Mouse (Mus musculus): ENCODE data around the gene Msl1.

Msl1 gene

DNA sequence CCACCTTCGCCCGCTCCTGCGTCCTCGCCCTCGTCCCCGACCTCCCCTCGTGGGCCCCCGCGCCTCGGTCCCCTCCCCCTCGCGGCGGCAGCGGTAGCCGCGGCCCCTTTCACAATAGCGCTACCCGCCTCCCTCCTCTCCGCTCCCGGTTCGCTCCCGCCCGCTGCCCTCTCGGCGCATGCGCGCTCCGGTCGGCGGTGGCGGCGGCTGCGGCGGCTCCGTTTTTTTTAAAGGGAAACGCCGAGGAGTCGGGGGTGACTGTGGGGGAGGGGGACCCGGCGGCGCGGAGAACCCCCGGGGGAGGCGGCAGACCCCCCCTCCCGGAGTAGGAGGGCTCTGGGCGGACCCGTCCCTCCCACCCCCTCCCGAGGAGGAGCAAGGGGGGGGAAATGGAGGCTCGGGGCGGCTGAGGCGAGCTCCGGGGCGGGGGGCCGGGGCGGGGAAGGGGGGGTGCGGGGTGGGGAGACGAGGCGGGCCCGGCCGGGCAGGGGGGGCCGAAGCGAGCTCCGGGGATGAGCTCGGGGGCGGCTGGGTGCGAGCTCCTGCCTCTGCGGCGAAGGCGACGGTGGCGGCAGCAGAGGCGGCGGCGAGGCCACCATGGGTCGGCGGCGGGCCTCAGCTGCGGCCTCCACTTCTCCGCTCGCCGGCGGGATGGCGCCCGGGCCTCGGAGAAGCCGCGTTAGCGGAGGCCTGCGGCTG lies at the start of gene Msl1:
Gene Msl1 (plus strand): TSS at position 502 of the 699 bp plus-strand sequence.
- peak; percentile 83 to 88 for DNase-seq

DNA sequence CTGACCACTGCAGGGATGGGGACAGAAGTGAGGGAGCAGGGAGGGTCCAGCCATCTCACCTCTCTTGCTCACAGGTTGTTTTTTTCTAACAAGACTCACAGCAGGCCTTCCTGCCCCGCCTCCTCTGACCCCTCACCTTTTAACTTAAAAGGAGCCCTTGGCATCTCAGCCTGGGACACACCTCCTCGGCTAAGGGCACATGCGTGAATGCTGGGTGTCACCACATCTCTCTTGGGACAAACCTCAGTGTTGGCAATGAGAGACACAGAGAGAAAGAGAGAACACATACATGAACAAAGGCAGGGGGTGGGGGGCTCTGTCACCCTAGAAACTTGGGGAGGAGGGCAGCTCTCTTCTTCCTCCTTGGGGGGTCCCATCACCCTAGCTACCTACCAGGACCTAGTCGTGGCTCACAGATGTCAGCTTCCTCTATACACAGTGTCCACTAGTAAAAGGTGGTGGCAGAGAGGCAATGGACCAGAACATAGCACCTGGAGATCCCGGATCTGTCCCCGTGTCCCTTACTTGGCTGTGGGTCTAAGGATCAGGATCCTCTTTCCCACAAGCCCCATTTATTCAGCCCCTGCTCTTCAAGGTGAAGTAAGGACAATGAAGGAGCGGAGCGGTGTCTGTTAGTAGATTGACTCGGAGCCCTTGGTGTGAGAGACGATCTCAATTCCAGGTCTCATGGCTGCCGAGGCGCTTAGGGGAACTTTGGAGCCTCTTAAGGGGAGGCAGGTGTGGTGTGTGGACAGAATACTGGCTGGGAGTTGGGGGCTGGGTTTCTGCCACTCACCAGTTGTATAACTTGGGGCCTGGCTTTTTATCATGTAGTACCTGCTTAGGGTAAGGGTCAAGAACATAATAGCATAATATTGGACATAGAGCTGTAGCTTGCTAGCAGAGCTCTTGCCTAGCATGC lies 49.1 kb upstream of the Msl1 start:
- peak in 1 of 2 experiments; percentile 45 for DNase-seq

DNA sequence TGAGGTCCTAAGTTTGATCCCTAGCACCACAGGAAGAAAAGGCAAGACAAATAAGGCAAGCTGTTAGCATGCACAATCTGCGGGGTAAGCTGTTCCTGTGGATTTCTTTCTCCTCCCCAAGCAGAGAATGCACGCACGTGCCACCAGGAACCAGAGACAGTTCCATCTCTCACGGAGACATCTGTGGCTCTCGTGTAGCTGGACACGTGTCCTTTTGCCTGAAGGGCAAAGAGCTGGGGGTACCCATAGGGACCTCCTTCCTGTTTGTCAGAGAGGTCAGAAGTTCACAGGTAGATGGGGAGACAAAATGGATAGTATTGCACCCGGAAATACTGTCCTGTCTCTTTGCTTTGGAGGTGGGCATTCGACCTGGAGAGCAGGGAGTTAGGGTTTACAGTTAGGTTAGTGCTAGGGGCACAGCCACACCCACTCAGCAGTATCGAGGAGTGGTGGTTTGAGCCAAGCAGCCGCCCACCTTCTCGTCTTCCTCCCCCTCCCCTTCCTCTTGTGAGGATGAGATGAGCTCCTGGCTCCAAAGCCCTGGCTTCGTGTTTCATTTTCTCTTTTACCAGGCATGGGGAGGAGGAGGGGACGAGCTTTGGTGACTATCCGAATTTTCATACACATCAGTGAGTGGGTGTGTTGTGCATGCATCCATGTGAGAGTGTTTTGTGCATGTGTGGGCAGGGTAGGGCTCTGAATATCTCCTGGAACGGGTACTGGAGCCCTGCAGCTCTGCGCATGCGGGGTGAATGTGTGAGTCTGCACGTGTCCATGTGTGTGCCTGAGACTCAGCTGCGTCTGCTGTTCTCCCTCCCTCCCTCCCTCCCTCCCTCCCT lies 48.2 kb upstream of the Msl1 start:
- DNase-seq, result peak; percentile 86 to 88

DNA sequence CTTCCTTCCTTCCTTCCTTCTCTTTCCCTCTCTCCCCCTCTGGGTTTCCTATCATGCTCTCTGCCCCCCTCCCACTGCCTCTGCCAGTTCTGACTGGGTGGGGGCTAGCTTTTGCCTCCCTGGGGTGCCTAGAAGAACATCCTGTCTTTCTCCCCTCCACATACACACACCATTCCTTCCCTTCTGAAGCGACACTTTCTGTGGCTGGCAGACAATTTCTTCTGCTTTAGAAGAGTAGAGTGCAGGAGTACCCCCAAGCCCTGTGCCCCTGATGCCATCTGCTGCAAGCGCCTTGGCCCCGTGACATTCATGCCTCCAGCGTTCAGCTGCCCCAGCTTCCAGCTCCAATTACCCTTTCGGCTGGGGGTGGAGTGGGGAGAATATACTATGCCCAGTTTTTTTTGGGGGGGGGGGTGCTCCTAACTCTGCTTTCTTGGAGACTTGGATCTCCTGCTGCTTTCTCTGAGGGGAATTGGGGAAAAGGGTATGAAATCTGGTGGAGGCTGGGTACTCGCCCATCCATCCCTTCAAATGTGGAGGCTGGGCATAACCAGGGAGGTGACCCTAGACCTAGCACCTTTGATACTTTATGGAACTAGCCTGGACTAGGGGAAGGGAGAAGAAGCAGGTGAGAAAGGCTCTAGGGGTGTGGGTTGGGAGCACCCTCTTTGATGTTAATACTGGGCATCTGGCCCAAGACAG lies 47.4 kb upstream of the Msl1 start:
- DNase-seq, result no peak

DNA sequence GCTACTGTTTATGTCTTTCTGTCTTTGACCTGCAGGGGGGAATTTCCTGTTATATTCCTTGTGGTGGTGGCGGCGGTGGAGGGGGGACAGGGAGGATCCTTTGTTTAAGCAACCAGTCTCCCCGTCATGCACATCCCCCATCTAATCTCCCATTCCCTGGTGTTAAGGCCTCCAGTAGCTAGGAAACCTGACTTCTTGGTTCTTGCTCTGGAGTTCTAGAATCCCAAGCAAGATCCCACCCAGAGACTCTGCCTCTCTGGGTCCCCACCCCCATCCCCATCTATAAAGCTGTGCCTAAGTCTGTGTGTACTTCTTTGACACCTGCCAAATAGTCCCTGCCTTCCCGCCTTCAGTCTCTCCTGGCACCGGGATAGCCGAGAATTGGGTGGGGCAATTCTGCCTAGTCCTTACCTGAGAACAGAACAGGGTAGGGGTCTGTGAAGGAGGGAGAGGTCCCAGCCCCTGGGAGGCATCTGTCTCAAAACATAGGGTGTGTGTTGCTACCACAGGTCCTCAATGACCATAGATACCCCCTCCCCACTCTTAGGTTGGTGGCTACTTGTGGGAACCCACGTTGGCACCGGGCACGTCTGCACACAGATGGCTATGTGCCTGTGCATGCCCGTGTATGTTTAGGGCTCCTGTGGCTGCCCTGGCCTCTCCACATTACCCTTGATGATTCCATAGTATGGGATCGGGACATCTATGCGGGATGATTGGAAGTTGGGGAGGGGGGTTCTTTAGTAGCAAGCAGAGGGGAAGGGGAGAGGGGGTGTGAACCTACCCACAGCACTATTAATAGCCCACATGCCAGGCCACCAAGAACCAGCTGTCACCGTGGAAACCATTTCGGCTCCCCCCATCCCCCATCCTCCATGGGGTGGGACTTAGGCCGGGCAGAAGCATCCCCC lies 46.6 kb upstream of the Msl1 start:
- peak in 1 of 2 experiments; percentile 34 for DNase-seq

DNA sequence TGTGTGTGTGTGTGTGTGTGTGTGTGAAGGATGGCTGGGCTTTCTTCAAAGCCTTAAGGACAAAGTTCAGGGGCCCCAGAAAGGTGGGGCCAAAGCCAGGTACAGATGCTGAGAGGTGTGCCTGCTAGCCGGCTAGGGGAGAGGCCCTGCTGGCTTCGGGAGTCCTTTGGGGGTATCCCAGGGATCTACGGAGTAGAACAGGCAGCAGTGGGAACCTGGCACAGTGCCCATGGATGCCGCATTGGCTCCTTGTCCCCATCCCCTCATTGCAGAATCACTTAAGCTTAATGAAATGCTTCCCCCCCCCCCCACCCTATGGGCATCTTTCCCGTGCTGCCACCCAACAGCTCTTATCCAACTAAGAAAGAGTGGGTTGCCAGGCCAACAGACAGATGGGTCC lies 45.6 kb upstream of the Msl1 start:
- DNase-seq, result no peak

DNA sequence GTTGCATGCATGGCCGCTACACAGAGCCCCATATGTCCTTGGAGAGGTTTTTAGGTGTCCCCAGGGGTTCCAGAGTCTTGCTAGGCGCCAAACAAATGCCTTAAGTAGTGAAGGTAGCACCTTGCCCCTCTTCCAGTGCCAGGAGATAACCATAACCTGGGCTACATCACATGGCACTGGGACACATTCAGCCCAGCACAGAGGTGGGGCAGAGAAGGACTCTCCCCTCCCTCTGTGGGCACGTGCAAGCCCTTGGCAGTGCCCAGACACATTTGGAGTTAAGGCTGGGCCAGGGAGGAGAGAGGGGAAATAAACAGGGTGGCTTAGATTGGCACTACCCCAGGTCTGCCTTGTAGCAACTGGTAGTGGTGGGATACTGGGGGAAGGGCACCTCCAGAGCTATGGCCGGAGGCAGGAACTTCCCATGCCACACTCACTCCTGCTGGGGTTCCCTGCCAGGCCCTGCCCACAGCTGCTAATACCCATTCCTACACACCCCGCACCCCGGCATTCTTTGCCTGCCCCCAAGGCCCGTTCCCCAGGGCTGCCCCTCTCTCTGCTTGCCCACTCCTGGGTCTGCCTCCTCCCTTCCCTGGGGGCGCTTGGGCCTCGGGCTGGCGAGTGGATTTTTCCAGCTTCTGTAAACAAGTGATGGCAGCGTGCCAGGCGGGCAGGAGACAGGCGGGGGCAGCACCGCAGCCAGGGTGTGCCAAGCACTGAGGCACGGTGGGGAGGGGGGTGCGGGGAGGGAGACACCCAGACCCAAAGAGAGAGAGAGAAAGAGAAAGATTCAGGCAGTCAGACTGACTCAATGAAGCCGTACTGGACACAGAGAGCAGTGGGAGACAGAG lies 44.7 kb upstream of the Msl1 start:
- DNase-seq, result peak; percentile 74 to 83

DNA sequence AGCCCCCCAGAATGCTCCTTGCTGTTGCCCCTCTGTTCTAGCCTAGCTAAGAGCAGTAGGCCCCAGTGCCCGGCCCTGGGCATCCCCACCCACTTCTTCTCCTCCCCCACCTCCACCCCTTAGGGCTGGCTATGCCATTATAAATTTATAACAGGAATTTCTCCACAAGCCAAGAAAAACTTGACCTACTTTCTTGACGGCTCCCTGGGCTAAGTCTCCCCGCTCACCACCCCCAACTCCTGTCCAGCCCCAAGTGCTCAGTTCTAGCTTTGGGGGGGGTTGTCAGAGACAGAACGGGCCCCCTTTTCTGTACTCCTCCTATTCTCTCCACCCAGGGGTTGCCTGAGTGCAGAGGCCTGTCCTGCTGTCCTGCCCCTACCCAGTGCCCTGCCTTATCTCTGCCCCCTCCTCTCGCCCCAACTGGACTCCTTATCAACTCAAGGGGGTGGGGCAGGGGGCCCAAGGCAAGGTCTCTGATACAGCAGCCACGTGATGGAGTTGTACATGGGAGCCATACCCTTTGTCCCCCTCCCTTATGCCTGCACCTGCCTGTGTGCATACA lies 44.0 kb upstream of the Msl1 start:
- DNase-seq, result peak in 1 of 2 experiments; percentile 67

DNA sequence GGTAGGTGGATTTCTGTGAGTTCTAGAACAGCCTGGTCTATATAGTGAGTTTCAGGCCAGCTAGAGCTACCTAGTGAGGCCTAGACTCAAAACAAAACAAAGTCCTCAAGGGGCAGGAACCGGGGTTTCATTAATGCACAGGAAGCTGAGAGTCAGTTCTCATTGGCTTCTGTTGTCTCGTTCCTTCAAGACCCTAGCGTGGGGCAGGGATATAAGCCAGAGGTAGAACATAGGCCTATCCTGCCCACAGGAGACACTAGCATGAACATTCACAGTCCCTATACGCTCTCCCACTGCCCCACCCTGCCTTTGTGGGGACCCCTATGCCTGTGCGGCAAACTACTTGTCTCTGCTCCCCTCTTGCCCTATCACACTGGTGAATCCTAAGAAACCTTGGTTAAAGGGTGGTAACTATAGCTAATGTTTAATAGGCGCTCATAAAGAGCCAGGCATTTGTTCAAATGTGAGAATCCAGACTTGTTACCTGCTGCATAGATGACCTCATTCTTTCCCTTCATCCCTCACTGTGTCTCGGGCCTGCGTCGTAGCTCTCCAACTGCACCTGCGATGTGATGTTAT lies 42.7 kb upstream of the Msl1 start:
- DNase-seq, result peak in 1 of 2 experiments; percentile 60

DNA sequence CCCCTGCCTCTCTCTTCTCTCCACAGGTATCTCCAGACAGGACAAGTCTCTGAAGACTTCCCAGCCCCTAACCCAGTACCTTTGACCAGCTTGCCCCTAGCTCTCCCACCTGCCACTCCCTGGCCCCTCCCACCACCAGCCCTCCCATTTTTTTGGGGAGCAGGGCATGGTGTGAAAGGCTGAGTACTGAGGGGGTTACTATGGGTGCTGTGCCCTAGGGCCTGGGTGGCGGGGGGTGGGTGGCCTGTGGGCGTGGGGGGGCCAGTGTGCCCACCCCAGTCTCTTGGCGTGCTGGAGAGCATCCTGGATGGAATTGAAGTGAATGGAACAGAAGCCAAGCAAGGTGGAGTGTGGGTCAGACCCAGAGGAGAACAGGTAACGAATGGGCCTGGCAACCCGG lies 42.1 kb upstream of the Msl1 start:
- DNase-seq, result no peak

DNA sequence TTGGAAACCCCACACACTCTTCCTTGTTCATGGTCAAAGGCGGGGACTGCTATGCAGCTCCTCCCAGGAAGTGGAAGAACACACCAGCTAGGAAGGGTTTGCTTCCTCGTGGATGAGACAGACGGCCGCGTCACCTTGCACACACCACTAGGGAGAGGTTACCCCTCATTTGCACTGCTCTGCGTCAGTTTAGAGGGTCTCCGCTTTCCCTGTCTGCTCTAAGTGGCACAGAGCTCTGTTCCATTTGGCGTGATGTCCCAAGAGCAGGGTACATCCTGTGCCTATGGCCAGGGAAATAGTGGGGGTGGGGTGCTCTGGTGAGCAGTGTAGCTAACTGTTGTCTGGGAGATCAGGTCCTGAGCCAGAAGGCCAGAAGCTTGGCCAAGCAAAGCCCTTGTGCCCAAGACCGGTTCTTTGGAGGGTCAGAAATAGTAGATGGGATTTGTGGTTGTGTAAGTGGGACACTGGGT lies 41.1 kb upstream of the Msl1 start:
- no peak for DNase-seq

DNA sequence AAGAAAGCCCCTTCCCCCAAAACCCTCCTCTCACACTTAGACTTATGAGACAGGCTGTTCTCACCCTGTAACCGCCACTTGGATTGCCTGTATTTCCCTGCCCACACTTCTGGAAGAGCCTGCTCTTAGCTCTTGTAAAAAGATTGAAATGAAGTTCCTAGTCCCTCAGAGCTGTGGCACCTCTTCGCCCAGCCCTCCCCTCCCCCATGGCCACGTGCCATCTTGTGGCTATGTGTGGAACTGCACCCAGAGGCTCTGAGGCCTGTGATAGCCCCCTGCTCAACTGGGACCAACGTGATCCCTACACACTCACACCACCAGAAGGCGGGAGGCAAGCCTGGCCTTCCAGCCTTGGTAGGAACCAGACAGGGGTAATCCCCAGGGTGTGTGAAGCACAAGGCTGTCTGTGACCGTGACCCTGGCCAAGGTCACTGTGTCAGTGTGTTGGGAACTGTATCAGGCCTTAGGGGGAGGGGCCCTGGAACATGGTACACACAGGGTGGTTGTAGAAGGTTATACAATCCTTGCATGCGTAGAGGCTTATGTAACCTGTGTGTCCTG lies 40.6 kb upstream of the Msl1 start:
- DNase-seq, result peak; percentile 64 to 79

DNA sequence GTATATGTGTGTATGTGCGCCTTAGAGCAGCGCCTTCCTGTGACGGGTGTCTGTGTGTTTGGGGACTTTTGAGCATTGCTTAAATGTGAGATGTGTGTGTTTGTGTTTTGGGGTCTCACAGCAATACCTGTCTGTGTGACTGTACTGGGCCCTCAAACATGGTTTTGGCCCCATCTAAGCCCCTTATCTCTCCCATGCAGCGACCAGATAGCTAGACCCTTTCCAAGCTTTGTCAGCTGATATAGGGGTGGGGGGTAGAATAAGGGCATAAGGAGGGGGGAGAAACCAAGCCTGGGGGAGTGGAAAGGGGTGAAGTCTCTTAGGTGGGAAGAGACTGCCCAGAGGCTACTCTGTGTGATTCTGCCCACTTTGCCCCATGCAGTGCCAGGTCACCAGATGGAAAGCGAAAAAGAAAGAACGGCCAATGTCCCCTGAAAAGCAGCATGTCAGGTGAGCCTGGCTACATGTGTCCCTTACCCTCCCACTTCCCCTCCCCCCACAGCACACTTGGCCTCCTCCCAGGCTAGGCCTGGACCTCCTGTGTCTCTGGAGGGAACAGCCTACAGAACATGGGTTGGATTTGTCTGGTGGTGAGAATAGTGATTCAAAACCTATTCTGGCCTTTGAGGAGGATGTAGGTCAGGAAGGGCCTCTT lies 39.5 kb upstream of the Msl1 start:
- DNase-seq, result no peak

DNA sequence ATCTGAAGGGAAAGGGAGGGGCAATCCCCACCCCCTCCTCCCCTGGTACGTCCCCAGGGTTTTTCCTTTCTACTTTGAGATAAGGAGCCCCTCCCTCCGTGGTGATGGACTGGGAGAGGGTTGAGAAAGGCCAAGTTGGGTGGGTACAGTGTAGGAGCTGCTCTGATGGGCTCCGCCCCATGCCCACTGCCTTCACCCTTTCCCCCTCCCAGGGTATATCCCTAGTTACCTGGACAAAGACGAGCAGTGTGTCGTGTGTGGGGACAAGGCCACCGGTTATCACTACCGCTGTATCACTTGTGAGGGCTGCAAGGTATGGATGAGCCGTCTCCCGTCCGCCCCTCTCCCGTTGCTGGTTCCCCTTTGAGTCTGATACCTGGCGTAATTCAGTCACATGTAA lies 38.6 kb upstream of the Msl1 start:
- DNase-seq, result no peak

DNA sequence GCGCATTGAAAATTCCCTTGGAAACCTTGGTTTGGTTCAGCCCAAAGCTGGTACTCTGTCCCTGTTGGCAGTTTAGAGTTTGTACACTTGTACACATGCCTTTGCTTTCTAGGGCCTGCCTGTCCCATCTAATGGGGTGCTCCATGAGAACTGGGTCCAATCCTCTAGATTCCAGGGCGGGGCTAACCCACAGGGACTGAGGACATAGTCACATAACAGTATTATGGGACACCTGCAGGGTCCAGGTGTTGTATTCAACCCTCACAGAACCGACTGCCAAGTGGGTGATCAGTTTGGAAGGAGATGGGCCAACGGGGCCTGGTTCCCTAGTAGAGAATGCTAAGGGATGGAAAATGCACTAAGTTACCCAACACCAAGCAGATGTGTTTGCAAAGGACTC lies 33.4 kb upstream of the Msl1 start:
- DNase-seq, result no peak

DNA sequence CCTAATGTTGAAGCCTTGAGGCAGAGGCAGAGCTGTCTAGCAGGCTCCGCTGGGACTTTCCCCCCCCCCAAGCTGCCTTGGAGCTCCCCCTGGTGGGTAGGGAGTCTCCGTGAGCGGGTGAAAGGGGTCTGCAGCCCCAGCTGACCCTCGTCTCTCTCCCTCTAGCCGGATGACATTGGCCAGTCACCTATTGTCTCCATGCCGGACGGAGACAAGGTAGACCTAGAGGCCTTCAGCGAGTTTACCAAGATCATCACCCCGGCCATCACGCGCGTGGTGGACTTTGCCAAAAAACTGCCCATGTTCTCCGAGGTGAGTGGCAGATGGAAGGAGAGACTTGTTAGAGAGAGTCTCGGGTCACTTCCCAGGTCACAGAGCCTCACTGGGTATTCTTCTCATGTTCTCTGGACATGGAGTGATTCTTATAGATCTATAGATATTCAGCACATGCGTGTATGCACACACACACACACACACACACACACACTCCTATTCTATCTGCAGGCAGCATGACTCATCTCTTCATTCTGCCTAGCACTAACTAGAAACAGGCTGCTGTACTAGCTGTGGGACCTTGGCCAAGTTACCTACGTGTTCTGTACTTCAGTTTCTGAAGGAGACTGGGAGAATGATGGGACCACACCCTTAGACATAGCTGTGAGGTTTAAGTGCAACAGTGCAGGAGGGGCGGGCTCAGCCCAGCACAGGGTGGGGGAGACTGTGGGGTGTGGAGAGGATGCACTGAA lies 32.4 kb upstream of the Msl1 start:
- peak; percentile 64 to 68 for DNase-seq

DNA sequence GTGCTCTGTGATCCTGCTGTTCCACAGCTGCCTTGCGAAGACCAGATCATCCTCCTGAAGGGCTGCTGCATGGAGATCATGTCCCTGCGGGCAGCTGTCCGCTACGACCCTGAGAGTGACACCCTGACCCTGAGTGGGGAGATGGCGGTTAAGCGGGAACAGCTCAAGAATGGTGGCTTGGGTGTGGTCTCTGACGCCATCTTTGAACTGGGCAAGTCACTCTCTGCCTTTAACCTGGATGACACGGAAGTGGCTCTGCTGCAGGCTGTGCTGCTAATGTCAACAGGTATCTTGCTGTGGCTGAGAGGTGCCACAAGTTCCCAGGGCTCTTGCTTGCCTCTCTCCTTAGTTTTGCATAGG lies 31.8 kb upstream of the Msl1 start:
- no peak for DNase-seq

DNA sequence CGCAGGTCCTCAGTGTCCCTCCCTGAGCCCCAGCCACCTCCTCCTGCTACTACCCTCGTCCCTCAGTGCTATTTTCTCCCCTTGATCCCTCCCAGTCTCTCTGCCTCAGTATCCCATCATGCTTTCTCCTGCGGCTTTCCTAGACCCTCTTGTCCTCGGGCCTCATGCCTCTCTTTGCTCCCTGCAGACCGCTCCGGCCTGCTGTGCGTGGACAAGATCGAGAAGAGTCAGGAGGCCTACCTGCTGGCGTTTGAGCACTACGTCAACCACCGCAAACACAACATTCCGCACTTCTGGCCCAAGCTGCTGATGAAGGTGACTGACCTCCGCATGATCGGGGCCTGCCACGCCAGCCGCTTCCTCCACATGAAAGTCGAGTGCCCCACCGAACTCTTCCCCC lies 31.2 kb upstream of the Msl1 start:
- no peak for DNase-seq
